Mouse (Mus musculus) CD4-positive helper T cell, adult 2 months (primary cell): Measurements from ENCODE around the gene Vps33a.
"Not testable (repeated sequence)": the region's sequence is repeated elsewhere in the genome, so short reads cannot be mapped to it uniquely, and the experiment has no call there.

ENCODE experiments used
- DNase-seq: peaks from one replicate; pipeline ENCODE4 v3.0.0-alpha.2; 2012; ENCODE audit warnings: low read depth, missing footprints, low spot score

The Vps33a gene

DNA sequence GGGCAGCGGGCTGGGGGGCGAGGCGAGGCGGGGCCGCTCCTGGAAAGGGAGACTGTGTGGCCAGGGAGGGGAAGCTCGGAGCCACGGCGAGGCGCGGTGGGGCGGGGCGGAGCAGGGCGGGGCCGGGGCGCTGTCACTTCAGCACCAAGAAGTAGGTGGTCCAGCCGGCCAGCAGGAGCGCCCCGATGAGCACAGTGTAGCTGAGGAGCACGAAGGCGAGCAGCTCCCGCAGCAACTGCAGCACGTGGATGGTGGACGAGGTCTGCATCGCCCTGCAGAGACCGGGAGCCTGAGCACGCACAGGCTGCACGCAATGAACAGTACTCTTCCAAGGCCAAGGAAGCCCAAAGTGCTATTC is 48.5 kb downstream of the Vps33a start:
- no peak for DNase-seq

DNA sequence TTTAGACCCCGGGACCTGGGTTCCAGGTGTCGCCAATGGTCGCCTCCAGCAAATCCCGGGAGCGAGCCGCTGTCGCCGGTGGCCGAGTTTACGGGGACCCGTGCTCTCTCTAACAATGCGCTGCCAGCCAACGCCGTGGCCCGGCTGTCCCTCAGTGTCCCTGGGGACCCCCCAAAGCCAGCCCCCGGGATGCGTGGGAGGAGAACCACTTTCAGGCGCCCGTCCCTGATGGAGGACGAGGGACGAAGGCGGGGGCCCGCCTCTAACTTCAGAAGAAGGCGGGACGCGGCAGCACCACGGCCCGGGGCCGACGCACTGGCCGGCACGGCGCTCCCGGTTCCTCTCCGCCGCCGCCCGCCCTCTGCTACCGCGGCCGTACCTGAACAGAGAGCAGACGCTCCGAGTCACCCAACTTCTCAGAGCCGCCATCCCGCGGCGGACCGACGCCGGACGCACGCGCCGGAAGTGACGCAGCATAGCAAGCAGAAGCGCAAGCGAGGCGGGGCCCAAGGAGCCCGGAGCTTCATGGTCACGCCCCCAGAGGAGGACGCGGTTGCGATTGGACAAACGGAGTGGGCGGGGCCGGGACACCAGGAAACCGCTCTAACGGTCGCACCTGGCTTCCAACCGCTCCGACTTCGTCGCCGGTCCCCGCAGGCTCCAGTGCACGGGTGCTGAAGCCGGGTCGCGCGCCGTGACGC is 49.0 kb downstream of the Vps33a start, which contains the start of gene Diablo:
TSS of gene Diablo (minus strand) at position 485 of the 701 bp plus-strand sequence.
- DNase-seq: peak; percentile 99

DNA sequence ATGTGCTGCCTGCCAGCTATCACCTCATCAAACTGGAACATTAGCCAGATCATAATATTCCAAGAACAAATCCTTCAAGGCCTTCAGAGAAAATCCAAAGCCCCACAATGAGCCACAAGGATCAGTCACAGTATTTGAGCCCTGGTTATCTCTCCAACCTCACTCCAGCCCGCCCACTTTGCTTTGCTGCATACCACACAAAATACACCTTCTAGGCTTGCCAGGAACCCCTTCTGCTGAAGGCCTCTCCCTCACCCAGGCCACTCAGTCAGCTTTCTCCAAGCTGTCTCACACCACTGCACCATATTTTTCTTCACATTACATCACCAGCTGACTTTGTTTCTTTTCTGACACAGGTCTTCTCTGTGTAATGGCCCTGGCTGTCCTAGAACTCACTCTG is 50.7 kb downstream of the Vps33a start:
- DNase-seq: no peak

DNA sequence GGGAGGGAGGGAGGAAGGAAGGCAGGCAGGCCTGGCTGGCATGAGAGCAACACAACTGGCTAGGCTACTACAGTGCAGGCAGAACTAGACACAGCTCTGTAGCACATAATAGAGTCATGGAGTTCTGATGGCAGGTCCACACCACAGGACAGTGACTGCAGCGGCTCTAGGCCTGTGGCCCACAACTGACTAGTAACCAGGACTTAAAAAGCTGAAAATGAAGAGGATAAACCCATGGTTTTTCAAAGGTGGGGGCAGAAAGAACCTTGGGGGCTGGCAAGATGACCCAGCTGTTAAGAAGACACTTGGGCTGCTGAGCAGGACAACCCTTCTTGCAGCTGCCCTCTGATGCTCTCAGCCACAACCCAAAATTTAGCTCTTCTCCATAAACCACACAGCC is 51.2 kb downstream of the Vps33a start:
- DNase-seq: no peak

DNA sequence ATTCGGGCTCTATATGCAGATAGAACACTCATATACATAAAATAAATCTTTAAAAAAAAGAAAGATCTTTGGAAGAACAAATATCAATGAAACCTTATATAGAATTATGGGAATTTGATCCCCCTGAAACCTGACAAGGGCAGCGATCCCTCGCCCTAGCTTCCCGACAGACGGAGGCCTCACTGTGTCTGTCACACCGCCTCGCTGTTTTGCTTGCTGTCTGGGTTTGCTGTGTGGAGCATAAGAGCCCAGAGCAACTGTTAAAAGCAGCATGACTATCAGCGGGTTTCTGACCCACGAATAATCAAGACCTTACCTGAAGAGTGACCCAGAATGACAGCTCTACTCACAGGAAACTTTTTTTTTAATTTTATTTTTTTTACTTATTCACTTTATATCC is 52.2 kb downstream of the Vps33a start:
- DNase-seq: no peak

DNA sequence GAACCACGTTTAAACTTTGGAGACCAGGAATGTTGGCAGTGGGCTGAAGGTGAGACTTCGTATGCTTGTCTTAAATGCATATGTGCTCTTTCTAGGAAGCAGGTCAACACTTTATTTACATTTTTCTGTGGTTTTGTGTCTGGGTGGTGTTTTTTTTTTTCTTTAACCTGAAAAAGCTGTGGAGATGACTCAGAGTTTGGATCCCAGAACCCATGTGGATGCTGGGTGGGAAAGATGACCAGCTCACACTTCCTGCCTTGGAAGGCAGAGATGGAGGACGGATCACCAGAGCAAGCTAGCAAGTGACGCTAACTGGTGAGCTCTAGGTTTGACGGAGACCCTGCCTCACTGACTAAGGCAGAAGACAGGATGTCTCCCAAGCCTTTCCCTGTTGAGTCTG is 58.0 kb downstream of the Vps33a start:
- DNase-seq: no peak

DNA sequence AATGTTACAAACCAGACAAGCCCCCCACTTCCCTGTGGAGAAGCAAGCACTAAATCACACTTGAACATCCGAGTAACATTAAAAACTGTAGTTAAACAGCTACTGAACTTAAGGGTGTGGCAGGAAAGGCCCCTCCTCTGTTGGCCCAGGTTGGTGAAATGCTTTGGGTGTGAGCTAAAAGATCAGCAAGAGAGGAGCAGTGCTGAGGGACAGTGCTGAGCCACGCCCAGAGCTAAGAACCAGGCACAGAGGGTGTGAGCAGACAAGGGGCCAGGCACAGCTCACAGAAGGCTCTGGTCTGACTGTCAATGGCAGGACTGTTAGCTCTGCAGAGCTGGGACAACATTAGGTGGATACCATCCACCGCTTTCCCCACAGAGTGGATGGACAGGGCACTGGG is 60.7 kb downstream of the Vps33a start:
- no peak for DNase-seq

DNA sequence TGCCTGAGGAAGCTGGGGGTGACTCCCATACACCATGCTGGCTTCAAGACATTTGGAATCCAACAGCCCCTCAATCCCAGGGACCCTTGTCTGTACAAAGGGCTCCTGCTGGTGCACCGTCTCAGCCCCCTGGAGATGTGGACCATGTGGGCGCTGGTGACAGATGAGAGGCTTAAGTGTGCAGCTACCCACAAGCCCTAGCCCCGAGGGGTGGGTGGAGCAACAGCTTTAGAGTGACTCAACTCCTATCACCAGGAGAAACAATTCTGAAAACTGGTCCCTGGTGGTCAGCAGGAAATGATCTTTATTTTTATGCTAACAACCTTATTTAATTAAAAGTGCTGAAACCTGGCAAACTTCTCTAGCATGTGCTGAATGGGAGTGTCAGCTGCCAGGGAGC is 61.4 kb downstream of the Vps33a start:
- not testable (repeated sequence) for DNase-seq

DNA sequence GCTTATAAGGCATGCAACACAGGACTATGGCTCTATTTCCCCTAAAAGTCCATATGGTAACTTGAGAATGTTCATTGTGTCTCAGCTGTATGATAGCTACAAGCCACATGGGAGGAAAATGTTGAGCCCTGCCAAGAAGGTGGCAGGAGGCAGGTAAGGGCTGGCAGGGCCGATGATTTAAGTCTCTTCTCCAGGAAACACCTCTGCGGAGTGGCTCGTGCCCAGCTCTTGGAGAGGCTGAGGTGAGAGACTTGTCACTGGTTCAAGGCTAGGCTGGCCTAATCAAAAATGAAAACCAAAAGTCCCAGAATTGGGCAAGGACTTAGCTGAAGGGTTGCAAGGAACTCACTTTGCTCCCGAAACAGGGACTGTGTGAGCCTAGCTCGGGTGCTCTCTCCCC is 62.7 kb downstream of the Vps33a start, which contains the start of gene B3gnt4:
TSS of gene B3gnt4 (plus strand) at position 301 of the 400 bp plus-strand sequence.
- no peak for DNase-seq

DNA sequence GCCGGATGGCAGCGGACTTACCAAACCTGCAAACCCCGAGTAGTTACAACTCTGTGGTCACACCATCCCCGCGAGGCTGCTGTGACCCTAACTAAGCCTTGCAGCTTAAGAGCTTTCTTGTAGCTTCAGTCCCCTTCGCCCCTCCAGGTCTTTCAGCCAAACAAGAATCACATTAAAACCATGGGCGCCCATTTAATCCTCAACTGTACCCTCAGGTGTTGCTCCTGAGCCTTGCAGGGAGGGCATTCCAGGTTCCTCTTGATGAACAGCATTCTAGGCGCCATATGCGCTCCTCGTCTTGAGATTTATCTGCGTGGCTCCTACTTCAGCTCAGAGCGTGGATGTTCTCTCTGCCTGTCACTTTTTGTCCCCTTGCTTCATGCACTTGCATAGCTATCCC is 63.9 kb downstream of the Vps33a start:
- DNase-seq: no peak

DNA sequence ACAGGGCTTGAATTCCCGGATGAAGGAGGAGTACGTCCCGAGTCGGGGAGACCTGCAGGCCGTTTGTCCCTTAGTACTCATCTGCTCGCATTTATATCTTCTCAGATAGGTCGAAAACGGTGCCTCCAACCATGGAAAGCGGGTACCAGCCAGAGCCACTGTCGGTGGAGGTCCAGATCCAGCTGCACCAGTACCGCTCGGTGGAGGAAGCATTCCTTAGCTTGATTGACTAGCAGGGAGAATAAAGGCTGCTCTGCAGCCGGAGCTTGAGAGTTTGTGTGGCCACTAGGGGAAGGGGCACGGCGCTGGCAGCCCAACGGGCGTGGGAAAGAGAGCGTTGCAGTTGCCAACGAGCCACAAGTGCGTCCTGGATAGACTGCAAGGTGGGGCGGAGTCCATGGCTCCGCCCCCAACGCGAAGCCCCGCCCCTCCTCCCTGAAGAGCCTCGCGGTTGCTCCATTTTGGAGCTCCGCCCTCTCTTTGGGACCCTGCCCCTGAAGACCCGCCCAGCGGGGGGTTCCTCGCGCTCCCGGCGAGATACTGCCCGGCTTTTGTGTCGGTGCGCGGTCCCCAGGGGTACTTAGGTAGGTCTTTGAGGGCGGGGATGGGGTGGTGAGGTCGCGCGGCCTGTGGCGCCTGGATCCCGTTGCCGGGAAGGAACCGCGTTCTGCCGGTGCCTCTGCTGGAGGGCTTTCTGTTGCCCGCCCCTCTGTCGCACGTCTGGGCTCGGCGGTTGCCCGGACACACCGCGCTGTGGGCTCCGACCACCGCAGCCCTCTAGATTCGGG is 64.7 kb downstream of the Vps33a start:
- DNase-seq: peak; percentile 90

DNA sequence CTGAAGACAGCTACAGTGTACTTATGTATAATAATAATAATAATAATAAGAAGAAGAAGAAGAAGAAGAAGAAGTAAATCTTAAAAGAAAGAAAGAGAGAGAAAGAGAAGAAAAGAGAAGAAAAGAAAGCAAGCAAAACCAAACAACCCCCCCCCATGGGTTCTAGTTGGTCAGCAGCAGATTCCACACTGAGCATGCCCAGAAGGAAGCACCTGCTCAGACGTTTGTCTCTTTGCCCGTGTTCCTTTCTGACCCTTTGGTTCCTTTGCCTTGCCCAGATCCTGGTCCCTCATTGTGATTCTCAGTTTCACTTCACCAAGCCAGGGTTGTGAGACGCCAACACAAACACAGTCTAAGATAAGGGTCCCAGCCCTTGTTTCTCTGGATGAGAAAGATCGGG is 70.9 kb downstream of the Vps33a start:
- DNase-seq: no peak

DNA sequence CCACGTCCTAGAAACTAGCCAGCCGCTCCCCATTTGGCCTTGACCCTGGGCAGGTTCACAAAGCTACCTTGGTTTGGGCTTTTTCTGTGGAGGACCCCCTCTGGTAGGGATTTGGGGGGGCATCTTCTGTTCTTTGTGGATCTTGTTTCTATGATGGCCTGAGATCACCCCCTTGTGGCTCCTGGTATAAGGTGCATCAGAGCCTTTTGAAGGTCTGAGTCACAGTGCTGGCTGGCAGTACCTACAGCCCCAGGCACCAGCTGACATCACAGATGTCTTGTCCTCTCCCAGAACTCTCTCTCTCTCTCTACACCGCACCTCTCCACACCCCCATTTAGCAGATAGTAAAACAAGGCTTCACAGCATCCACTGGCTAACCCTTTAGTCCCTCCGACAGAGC is 73.1 kb downstream of the Vps33a start:
- DNase-seq: peak; percentile 44

DNA sequence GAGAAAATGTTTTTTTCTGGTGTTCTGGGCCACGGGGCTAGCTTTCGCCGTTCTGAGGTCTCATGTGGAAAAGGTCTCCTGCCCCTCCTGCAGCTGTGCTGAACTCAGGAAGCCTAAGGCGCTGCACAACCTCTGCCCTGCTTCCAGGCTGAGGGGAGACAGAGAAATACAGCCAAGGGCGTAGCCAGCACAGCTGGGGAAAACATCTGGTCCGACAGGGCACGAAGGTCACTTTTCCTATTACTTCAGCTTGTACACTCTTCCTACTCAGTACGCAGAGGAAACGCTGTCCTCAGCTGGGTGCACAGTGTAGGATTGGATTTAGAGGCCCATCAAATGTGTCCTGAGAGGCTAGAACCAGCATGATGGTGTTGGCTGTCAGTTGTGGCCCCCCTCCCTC is 82.9 kb downstream of the Vps33a start:
- no peak for DNase-seq

DNA sequence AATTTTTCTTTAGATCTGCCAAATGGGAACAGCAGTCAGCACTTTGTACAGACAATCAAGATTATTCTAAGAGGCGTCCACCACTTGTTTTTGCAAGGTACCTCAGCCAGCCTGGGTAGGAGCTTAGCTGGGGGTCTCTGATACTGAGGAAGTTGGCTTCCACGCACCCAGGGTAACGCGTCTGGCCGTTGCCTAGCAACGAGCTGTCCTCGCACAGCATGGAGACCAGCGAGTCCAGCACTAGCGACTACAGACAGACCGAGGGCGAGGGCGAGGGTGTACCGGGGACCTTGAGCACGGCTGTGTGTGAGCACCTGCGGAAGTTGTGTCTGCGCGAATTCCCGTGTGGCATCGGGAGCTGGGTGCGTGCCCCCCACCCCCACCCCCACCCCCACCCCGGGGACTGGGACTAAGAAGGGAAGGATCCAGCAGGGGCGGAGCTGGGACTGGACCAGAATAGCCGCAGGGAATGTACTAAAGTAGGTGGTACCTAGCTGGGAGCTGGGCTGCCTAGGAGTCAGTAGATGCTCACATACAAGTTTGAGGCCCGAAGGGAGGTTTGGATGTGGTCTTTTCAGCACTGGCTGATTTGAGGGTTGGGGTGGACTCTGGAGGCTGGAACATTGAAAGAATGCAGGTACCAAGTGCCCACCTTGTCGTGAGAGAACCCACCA is 83.6 kb downstream of the Vps33a start, which contains the start of the genes Lrrc43 and Il31:
TSS of gene Lrrc43 (plus strand) at position 194 of the 674 bp plus-strand sequence.
TSS of gene Il31 (minus strand) at position 378 of the 674 bp plus-strand sequence.
- DNase-seq: no peak

DNA sequence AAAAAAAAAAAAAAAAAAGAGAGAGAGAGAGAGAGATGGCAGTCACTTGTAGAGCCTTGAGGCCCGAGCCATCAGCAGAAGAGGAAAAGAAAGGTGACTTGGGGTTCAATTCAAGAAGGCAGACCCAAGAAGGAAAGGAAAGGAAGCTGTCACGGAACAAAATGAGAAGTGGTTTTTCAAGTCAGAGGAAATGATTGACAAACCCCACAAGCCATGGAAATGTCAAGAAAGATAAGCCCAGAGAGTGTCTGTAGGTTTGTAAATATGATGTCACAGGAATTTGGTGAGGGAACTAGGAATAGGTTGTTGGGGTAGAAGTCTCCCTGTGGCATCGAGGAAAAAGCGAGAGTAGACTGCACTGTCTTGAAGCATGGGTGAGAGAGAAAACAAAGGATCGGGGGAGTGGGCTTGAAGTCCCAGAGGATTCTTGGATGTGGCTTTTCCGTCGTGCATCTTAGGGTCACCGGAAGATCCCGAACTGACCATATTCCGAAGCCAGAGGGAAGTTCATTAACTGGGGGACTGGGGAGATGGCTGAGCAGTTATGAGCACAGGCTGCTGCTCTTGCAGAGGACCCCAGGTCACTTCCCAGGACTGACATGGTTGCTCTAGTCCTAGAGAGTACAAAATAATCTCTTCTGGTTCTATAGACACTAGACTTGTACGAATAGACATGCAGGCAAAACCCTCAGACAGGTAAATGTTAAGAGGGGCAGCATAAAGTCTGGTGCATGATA is 85.0 kb downstream of the Vps33a start:
- no peak for DNase-seq
